Mouse (Mus musculus) heart, adult 2 months (tissue): ENCODE data around the gene Gm42906.

Experiments
- EP300 ChIP-seq: fragments of 200-500 bp; IDR thresholded peaks from 2 replicates; pipeline ENCODE4 v1.6.1; 2011; ENCODE audit warnings: low read depth, low read length, control low read depth; ENCODE audit not compliant: insufficient read depth
- POLR2A ChIP-seq: fragments of 200-500 bp; IDR thresholded peaks from 2 replicates; pipeline ENCODE4 v1.6.1; 2011; ENCODE audit warnings: mild to moderate bottlenecking, low read depth, low read length, control low read depth; ENCODE audit not compliant: insufficient read depth

DNA sequence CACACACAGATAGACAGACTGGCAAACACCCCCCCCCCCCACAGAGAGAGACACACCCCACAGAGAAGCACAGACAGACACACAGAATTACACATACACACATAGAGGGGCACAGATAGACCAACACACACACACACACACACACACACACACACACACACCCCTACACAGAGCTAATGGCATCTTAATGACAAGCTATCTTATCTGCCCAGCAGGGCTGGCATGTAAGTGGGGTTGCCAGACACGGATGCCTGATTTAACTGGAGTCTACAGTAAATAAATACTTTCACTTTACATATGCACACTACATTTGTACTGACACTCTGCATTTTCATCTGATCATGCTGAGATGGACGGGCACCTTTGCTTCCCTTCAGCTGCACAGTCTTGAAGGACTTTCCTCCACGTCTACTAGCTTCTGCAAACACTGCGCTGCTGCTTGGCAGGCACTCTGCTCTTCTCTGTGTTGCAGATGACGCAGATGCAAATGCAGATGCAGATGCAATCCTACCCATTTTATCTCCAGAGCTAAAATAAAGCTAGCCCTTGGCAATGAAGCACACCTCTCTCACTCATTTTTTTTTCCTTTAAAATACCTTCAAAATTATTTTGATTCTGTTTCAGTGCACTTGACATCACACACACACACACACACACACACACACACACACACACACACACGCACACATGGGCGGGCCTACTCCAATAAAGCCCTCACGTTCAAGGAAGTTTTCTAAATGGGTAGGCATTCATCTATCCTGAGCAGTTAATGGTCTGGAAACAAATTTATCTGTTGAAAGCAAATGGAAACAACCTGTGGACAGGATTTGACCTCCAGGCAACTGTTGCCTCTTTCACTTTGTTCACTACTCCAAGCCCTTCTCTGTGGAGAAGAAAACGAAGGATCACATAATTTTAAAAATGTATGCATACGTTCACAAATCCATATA, 179.0 kb downstream of the Gm42906 start:
- TF ChIP-seq POLR2A (no peak), EP300 (no peak)
